Mouse (Mus musculus): ENCODE measurements around the gene Ppp1r18. TPM values are rescaled to one million over a fixed set of nuclear protein-coding genes. Genes with fewer than 3 reads are reported as not detected.
A peak's percentile ranks its signal among the peaks of the same experiment; 100 is the strongest.
"Not testable (repeated sequence)": the region's sequence is repeated elsewhere in the genome, so short reads cannot be mapped to it uniquely, and the experiment has no call there.

Ppp1r18 gene
- polyA plus RNA-seq, 1 experiment from 2014 or later: 23.7 TPM

GRCm38 (mm10) chr17:35839002-35839401, 26.4 kb upstream of the Ppp1r18 start:
- H3K27ac ChIP-seq: peak overlapping the region; percentile 99

GRCm38 (mm10) chr17:35840561-35840960, 24.8 kb upstream of the Ppp1r18 start:
- H3K27me3 ChIP-seq: no peaks in the 10 kb centered on the region
- no peaks in the 10 kb centered on the region for H3K9me3 ChIP-seq
- 0 out of 2 replicates have a peak overlapping the region, but pooled peaks have one; percentile 71 for H3K27ac ChIP-seq
- H3K4me3 ChIP-seq (replicated peaks): peak overlapping the region; percentile 61
- no peak for ATAC-seq (ENCODE audit: low FRiP score)
- peak overlapping the region; percentile 41 for H3K4me2 ChIP-seq
- no peak overlapping the region; the same call in 1 of the 2 replicates for H3K9ac ChIP-seq
- H3K36me3 ChIP-seq (replicated peaks): peaks cover 26% of the 10 kb centered on the region
- peaks cover 29% of the 10 kb centered on the region for H3K4me1 ChIP-seq
- WGBS: 60% methylated on average over 14 of the region's 14 CpGs

More at GRCm38 (mm10) chr17:35839002-35839401, 26.4 kb upstream of the Ppp1r18 start:
- Histone ChIP-seq H3K9ac (peak overlapping the region; percentile 99), H3K36me3 (replicated peaks) (peaks cover 28% of the 10 kb centered on the region), H3K4me2 (peak overlapping the region; percentile 59), H3K4me3 (replicated peaks) (peak overlapping the region; percentile 82), H3K4me1 (peaks cover 43% of the 10 kb centered on the region)
- not testable (repeated sequence) for H3K9me3 ChIP-seq; H3K27me3 ChIP-seq; ATAC-seq (ENCODE audit: low FRiP score)
- 50% methylated on average over 3 of the region's 3 CpGs for WGBS

GRCm38 (mm10) chr17:35841076-35841950, 24.1 kb upstream of the Ppp1r18 start, which contains the start of gene Mdc1:
Gene Mdc1 (plus strand): TSS chr17:35841515.
- no peaks in the 10 kb centered on the region for H3K9me3 ChIP-seq
- H3K27ac ChIP-seq: peak within 1 kb of the TSS; percentile 86
- H3K27me3 ChIP-seq: no peaks in the 10 kb centered on the region
- H3K9ac ChIP-seq: peak within 1 kb of the TSS; percentile 64
- peak within 1 kb of the TSS; percentile 58 for H3K4me2 ChIP-seq
- ATAC-seq (ENCODE audit: low FRiP score): peak; percentile 92
- WGBS: under 1% methylated on average over 59 of the region's 59 CpGs
- H3K4me1 ChIP-seq: peaks cover 23% of the 10 kb centered on the region
- H3K36me3 ChIP-seq (replicated peaks): peaks cover 26% of the 10 kb centered on the region
- peak within 1 kb of the TSS; percentile 61 for H3K4me3 ChIP-seq (replicated peaks)

GRCm38 (mm10) chr17:35842006-35842405, 23.4 kb upstream of the Ppp1r18 start:
- Histone ChIP-seq H3K4me3 (replicated peaks) (peak overlapping the region; percentile 61), H3K4me1 (peaks cover 23% of the 10 kb centered on the region), H3K27me3 (no peaks in the 10 kb centered on the region), H3K36me3 (replicated peaks) (peaks cover 28% of the 10 kb centered on the region), H3K9ac (peak overlapping the region; percentile 64), H3K4me2 (peak overlapping the region; percentile 58), H3K9me3 (no peaks in the 10 kb centered on the region), H3K27ac (peak overlapping the region; percentile 86)
- 23% methylated on average over 11 of the region's 11 CpGs for WGBS
- ATAC-seq (ENCODE audit: low FRiP score): no peak

GRCm38 (mm10) chr17:35843514-35843913, 21.9 kb upstream of the Ppp1r18 start:
- H3K4me3 ChIP-seq (replicated peaks): no peak overlapping the region
- no peaks in the 10 kb centered on the region for H3K27me3 ChIP-seq
- no peak overlapping the region for H3K9ac ChIP-seq
- no peaks in the 10 kb centered on the region for H3K9me3 ChIP-seq
- no peak for ATAC-seq (ENCODE audit: low FRiP score)
- H3K4me2 ChIP-seq: no peak overlapping the region
- H3K27ac ChIP-seq: no peak overlapping the region
- H3K4me1 ChIP-seq: peaks cover 23% of the 10 kb centered on the region
- WGBS: 96% methylated on average over 3 of the region's 3 CpGs
- peaks cover 43% of the 10 kb centered on the region for H3K36me3 ChIP-seq (replicated peaks)

GRCm38 (mm10) chr17:35848112-35848511, 17.3 kb upstream of the Ppp1r18 start:
- Histone ChIP-seq H3K9ac (no peak overlapping the region), H3K36me3 (replicated peaks) (peaks cover 86% of the 10 kb centered on the region), H3K4me1 (peaks cover 1% of the 10 kb centered on the region; the same call in 1 of the 2 replicates), H3K27me3 (no peaks in the 10 kb centered on the region), H3K9me3 (no peaks in the 10 kb centered on the region), H3K4me2 (no peak overlapping the region), H3K4me3 (replicated peaks) (no peak overlapping the region), H3K27ac (no peak overlapping the region)
- 67% methylated on average over 1 of the region's 1 CpGs for WGBS
- no peak for ATAC-seq (ENCODE audit: low FRiP score)

- Histone ChIP-seq H3K27me3 (no peaks in the 10 kb centered on the region), H3K36me3 (replicated peaks) (peaks cover 92% of the 10 kb centered on the region), H3K27ac (no peak overlapping the region), H3K4me1 (no peaks in the 10 kb centered on the region), H3K4me3 (replicated peaks) (no peak overlapping the region), H3K9me3 (no peaks in the 10 kb centered on the region), H3K4me2 (no peak overlapping the region), H3K9ac (no peak overlapping the region)
- ATAC-seq (ENCODE audit: low FRiP score): no peak
- 82% methylated on average over 3 of the region's 3 CpGs for WGBS
Observed at GRCm38 (mm10) chr17:35850974-35851373, 14.4 kb upstream of the Ppp1r18 start.

- H3K9me3 ChIP-seq: no peaks in the 10 kb centered on the region
- H3K27ac ChIP-seq: no peak overlapping the region
- no peak overlapping the region for H3K9ac ChIP-seq
- no peaks in the 10 kb centered on the region for H3K27me3 ChIP-seq
- H3K4me3 ChIP-seq (replicated peaks): no peak overlapping the region
- peaks cover 30% of the 10 kb centered on the region for H3K36me3 ChIP-seq (replicated peaks)
- WGBS: 96% methylated on average over 1 of the region's 1 CpGs
- H3K4me2 ChIP-seq: no peak overlapping the region
- no peak for ATAC-seq (ENCODE audit: low FRiP score)
- H3K4me1 ChIP-seq: peaks cover 15% of the 10 kb centered on the region
Observed at GRCm38 (mm10) chr17:35859371-35859770, 6.0 kb upstream of the Ppp1r18 start.

GRCm38 (mm10) chr17:35859835-35860234, 5.6 kb upstream of the Ppp1r18 start:
- Histone ChIP-seq H3K4me1 (peaks cover 20% of the 10 kb centered on the region), H3K27me3 (no peaks in the 10 kb centered on the region), H3K9ac (no peak overlapping the region), H3K36me3 (replicated peaks) (peaks cover 26% of the 10 kb centered on the region), H3K4me2 (no peak overlapping the region), H3K27ac (no peak overlapping the region), H3K4me3 (replicated peaks) (no peak overlapping the region), H3K9me3 (no peaks in the 10 kb centered on the region)
- ATAC-seq (ENCODE audit: low FRiP score): no peak
- 71% methylated on average over 2 of the region's 2 CpGs for WGBS

GRCm38 (mm10) chr17:35860831-35861197, 4.6 kb upstream of the Ppp1r18 start:
- peak overlapping the region; percentile 62 for H3K4me2 ChIP-seq
- H3K9ac ChIP-seq: peak overlapping the region; percentile 65
- WGBS: 5% methylated on average over 12 of the region's 12 CpGs
- H3K27ac ChIP-seq: peak overlapping the region; percentile 91
- peak overlapping the region; percentile 52 for H3K4me3 ChIP-seq (replicated peaks)
- peak; percentile 0; the same call in 1 of the 2 replicates for ATAC-seq (ENCODE audit: low FRiP score)
- H3K36me3 ChIP-seq (replicated peaks): peaks cover 21% of the 10 kb centered on the region
- H3K9me3 ChIP-seq: no peaks in the 10 kb centered on the region
- H3K4me1 ChIP-seq: peaks cover 26% of the 10 kb centered on the region
- H3K27me3 ChIP-seq: no peaks in the 10 kb centered on the region

- peak within 1 kb of the TSS; percentile 62 for H3K4me2 ChIP-seq
- H3K9me3 ChIP-seq: no peaks in the 10 kb centered on the region
- H3K4me3 ChIP-seq (replicated peaks): peak within 1 kb of the TSS; percentile 52
- H3K9ac ChIP-seq: peak within 1 kb of the TSS; percentile 65
- under 1% methylated on average over 47 of the region's 47 CpGs for WGBS
- H3K27ac ChIP-seq: peak within 1 kb of the TSS; percentile 91
- no peaks in the 10 kb centered on the region for H3K27me3 ChIP-seq
- H3K36me3 ChIP-seq (replicated peaks): peaks cover 20% of the 10 kb centered on the region
- peak; percentile 92 for ATAC-seq (ENCODE audit: low FRiP score)
- peaks cover 26% of the 10 kb centered on the region for H3K4me1 ChIP-seq
Observed at GRCm38 (mm10) chr17:35861198-35861857, 4.1 kb upstream of the Ppp1r18 start, which contains the start of gene Nrm. Gene Nrm (plus strand): TSS chr17:35861318.

GRCm38 (mm10) chr17:35864832-35865353, 500 bp upstream of the Ppp1r18 start:
- no peak for ATAC-seq (ENCODE audit: low FRiP score)
- Histone ChIP-seq H3K9ac (peak overlapping the region; percentile 89), H3K27me3 (no peaks in the 10 kb centered on the region), H3K4me3 (replicated peaks) (peak overlapping the region; percentile 73), H3K4me1 (peaks cover 59% of the 10 kb centered on the region), H3K4me2 (peak overlapping the region; percentile 77), H3K9me3 (no peaks in the 10 kb centered on the region), H3K36me3 (replicated peaks) (peaks cover 8% of the 10 kb centered on the region; the same call in 1 of the 2 replicates), H3K27ac (peak overlapping the region; percentile 97)
- 23% methylated on average over 10 of the region's 10 CpGs for WGBS
